Mouse (Mus musculus): Measurements from ENCODE around the gene Cc2d2b.

GRCm38 (mm10) chr19:40809858-40810257 is 61.3 kb downstream of the Cc2d2b start:
- no peak for TF ChIP-seq CTCF (IDR thresholded peaks at IDR 0.05; ENCODE audit: borderline replicate concordance, extremely low read depth, insufficient read depth, insufficient read length)
- TF ChIP-seq POLR2A (IDR thresholded peaks at IDR 0.05; ENCODE audit: borderline replicate concordance, extremely low read depth, insufficient read depth, insufficient read length, poor library complexity, severe bottlenecking) = no peak
